Mouse (Mus musculus) heart, embryonic 12.5 days (tissue): ENCODE data around the gene Phactr1. TPM values are rescaled to one million over a fixed set of nuclear protein-coding genes. Genes with fewer than 3 reads are reported as not detected.

Experiments
- ATAC-seq: fragments of 200-750 bp; cut with Nextera tagmentation; 2 replicates; pipeline ENCODE4 v1.8.0; 2017; ENCODE audit warnings: moderate TSS enrichment, moderate library complexity; ENCODE audit not compliant: insufficient number of reproducible peaks, low FRiP score
- H3K27ac ChIP-seq: fragments of 300-500 bp; sonication (generic); 2 replicates; pipeline ENCODE4 v1.5.1; 2016; ENCODE audit warnings: mild to moderate bottlenecking, moderate library complexity; ENCODE audit not compliant: poor library complexity, severe bottlenecking
- H3K27me3 ChIP-seq: fragments of 300-500 bp; sonication (generic); replicated peaks from 2 replicates; pipeline ENCODE4 v1.6.1; 2016; ENCODE audit warnings: mild to moderate bottlenecking, moderate library complexity
- H3K36me3 ChIP-seq: fragments of 300-500 bp; sonication (generic); 2 replicates; pipeline ENCODE4 v1.6.1; 2016; ENCODE audit warnings: mild to moderate bottlenecking, moderate library complexity
- H3K4me1 ChIP-seq: fragments of 300-500 bp; sonication (generic); replicated peaks from 2 replicates; pipeline ENCODE4 v1.6.1; 2016; ENCODE audit warnings: mild to moderate bottlenecking
- H3K4me2 ChIP-seq: fragments of 300-500 bp; sonication (generic); 2 replicates; pipeline ENCODE4 v1.6.1; 2016; ENCODE audit warnings: mild to moderate bottlenecking, moderate library complexity
- H3K4me3 ChIP-seq: fragments of 300-500 bp; sonication (generic); 2 replicates; pipeline ENCODE4 v1.5.1; 2016; ENCODE audit warnings: mild to moderate bottlenecking
- H3K9ac ChIP-seq: fragments of 300-500 bp; sonication (generic); 2 replicates; pipeline ENCODE4 v1.6.1; 2016; ENCODE audit warnings: mild to moderate bottlenecking, moderate library complexity
- H3K9me3 ChIP-seq: fragments of 300-500 bp; sonication (generic); replicated peaks from 2 replicates; pipeline ENCODE4 v1.6.1; 2016; ENCODE audit warnings: mild to moderate bottlenecking, moderate library complexity
- WGBS: fragments of 180-500 bp; shearing (Covaris S2); methylation state at CpG from one replicate; pipeline ENCODE4 v1.1.7; 2016; 5-methylcytosine and 5-hydroxymethylcytosine counted together
- polyA plus RNA-seq: library from polyadenylated mRNA; unstranded; fragments of >200 nt; fragmentation: Nextera tagmentation; extraction: Ambion mirVana; gene quantifications from 2 replicates; pipeline ENCODE4 v1.2.1, GENCODE M21; 2016

The Phactr1 gene
- polyA plus RNA-seq, 1 experiment from 2014 or later = 4.7 TPM

DNA sequence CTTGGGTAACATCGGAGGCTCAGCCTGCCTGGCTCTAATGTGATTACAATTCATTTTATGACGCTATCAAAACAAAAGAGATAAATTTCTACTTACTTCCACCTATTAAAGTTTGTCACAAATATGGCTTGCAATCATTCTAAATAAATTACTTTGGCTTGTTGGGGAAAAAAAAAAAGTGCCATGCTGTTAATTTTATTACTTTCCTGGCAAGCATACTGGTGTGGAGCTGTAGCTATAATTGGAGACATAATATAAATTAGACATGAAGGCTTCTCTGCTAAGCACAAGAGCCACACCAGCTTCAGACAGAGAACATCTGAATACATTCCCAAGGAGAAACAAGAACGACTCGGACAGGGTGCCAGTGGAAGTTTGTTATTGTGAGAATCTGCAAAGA, 315.8 kb downstream of the Phactr1 start:
- WGBS = 77% methylated on average over 4 of the region's 4 CpGs
- no peak overlapping the region for H3K9ac ChIP-seq
- H3K36me3 ChIP-seq = no peaks in the 10 kb centered on the region
- H3K9me3 ChIP-seq = 0 out of 2 replicates have a peak, but pooled peaks cover 4% of the 10 kb centered on the region
- peaks cover 4% of the 10 kb centered on the region; the same call in 1 of the 2 replicates for H3K4me1 ChIP-seq
- no peak overlapping the region for H3K4me2 ChIP-seq
- ATAC-seq = no peak
- no peaks in the 10 kb centered on the region for H3K27me3 ChIP-seq
- no peak overlapping the region for H3K27ac ChIP-seq
- no peak overlapping the region for H3K4me3 ChIP-seq

DNA sequence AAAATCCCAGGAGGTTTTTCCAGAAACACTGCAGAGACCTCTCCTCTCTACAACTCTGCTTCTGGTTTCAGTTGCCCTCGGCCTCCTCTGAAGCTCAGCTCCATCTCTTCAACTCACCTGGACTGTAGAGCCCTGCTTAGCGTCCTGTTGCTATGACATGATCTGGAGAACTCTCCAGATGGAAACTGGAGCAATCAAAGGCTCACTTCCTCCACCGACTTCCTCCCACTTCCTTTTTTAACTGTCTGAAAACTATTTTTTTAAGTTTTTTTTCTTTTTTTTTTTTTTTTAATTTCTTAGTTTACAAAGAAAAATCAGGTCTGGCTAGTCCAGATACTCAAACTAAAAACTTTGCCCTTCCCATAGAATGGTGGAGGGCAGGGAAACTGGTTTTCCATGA, 318.9 kb downstream of the Phactr1 start:
- H3K9me3 ChIP-seq = no peaks in the 10 kb centered on the region
- WGBS = 62% methylated on average over 3 of the region's 3 CpGs
- no peaks in the 10 kb centered on the region for H3K27me3 ChIP-seq
- H3K4me1 ChIP-seq = peaks cover 4% of the 10 kb centered on the region; the same call in 1 of the 2 replicates
- no peak overlapping the region for H3K4me3 ChIP-seq
- ATAC-seq = no peak
- no peak overlapping the region for H3K9ac ChIP-seq
- H3K27ac ChIP-seq = no peak overlapping the region
- H3K36me3 ChIP-seq = no peaks in the 10 kb centered on the region
- no peak overlapping the region for H3K4me2 ChIP-seq

DNA sequence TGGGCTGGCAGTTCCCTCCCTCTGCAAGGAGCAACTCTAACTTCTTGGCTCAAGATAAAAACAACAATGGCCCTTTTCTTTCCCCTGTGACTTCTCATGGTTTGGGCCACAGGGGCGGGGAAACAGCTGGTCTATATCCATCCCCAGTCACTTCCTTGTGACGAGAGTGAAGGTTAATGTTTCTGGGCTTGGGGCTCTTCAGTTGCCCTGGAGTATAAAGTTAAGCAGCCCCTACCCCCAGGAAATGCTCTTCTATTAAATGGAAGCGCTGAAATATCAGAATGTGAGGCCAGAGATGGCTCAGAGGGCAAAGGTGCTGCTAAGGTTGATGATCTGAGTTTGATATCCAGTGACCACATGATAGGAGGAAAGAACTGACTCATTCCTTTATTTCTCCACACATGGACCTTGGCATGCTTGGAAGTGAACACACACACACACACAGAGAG, 324.7 kb downstream of the Phactr1 start:
- Histone ChIP-seq H3K9ac (no peak overlapping the region), H3K4me2 (no peak overlapping the region), H3K9me3 (no peaks in the 10 kb centered on the region), H3K4me1 (peaks cover 7% of the 10 kb centered on the region; the same call in 1 of the 2 replicates), H3K27me3 (no peaks in the 10 kb centered on the region), H3K27ac (peak overlapping the region; percentile 58; the same call in 1 of the 2 replicates), H3K4me3 (no peak overlapping the region), H3K36me3 (no peaks in the 10 kb centered on the region)
- 17% methylated on average over 3 of the region's 3 CpGs for WGBS
- ATAC-seq = peak; percentile 61; the same call in 1 of the 2 replicates

GRCm38 (mm10) chr13:43008466-43008865, 328.0 kb downstream of the Phactr1 start:
- ATAC-seq = no peak
- H3K27ac ChIP-seq = no peak overlapping the region
- WGBS = 79% methylated on average over 5 of the region's 5 CpGs
- H3K27me3 ChIP-seq = no peaks in the 10 kb centered on the region
- no peak overlapping the region for H3K4me3 ChIP-seq
- no peaks in the 10 kb centered on the region for H3K9me3 ChIP-seq
- peaks cover 7% of the 10 kb centered on the region; the same call in 1 of the 2 replicates for H3K4me1 ChIP-seq
- no peak overlapping the region for H3K4me2 ChIP-seq
- no peaks in the 10 kb centered on the region for H3K36me3 ChIP-seq
- no peak overlapping the region for H3K9ac ChIP-seq

DNA sequence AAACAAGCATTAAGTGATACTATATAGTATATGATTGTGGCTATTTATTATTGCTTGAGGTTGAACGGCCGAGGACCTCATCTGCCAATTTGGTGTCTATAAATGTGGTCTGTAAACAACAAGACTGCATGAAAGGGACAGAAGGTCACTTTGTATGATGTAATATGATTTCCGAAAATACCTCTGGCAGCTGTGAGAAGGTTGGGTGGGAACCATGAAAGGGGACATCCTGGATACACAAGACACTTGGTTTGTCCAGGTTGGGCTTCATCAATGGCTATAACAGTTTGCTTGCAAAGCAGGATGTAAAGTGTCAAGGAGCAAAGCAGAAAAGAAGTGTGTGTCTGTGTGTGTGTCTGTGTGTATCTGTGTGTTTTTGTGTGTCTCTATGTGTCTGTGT, 329.2 kb downstream of the Phactr1 start:
- no peaks in the 10 kb centered on the region for H3K9me3 ChIP-seq
- peaks cover 7% of the 10 kb centered on the region; the same call in 1 of the 2 replicates for H3K4me1 ChIP-seq
- H3K4me3 ChIP-seq = no peak overlapping the region
- H3K9ac ChIP-seq = no peak overlapping the region
- H3K27ac ChIP-seq = no peak overlapping the region
- H3K4me2 ChIP-seq = no peak overlapping the region
- no peaks in the 10 kb centered on the region for H3K36me3 ChIP-seq
- no peak for ATAC-seq
- WGBS = 73% methylated on average over 3 of the region's 3 CpGs
- no peaks in the 10 kb centered on the region for H3K27me3 ChIP-seq

DNA sequence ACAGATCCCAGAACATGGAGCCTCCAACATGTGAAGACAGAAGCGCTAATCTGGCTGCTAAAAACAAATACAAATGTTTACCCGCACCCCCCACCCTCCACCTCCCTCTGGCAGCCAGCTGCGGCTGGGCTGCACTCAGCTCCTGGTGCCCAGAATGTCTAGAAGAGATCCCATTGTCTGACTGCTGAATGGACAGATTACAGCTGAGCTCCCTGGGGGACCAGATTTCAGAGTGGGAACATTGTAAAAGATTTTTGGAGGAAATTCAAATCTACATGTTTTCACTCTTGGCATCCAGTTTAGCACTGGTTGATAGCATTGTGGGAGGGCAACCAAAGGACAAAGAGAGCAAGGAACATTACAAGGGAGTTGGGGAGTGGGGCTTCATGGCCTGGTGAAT, 331.1 kb downstream of the Phactr1 start:
- Histone ChIP-seq H3K36me3 (no peaks in the 10 kb centered on the region), H3K27me3 (no peaks in the 10 kb centered on the region), H3K4me3 (no peak overlapping the region), H3K4me1 (no peaks in the 10 kb centered on the region), H3K27ac (no peak overlapping the region), H3K4me2 (no peak overlapping the region), H3K9ac (no peak overlapping the region), H3K9me3 (no peaks in the 10 kb centered on the region)
- 51% methylated on average over 3 of the region's 3 CpGs for WGBS
- ATAC-seq = no peak

DNA sequence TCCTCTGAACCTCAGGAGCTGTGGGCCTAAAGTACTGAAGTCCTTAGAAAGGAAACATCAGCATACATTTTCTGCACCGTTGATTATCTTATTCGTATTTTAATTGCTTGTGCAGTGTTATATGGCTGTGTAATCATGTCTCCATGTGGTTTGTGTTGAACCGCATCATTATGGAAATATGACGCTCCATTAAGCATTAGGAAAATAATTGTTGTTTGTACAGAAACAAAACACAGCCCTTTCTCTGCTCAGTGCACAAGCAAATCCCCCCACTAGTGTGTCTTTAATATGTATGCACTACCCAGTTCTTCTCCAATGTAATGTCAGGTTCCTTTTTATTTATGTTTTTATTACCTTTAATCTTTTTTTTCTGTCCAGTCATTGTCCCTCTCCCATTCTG, 333.6 kb downstream of the Phactr1 start:
- H3K27me3 ChIP-seq = no peaks in the 10 kb centered on the region
- no peaks in the 10 kb centered on the region for H3K36me3 ChIP-seq
- H3K4me1 ChIP-seq = 0 out of 2 replicates have a peak, but pooled peaks cover 3% of the 10 kb centered on the region
- no peak overlapping the region for H3K27ac ChIP-seq
- no peak overlapping the region for H3K4me2 ChIP-seq
- no peaks in the 10 kb centered on the region for H3K9me3 ChIP-seq
- 88% methylated on average over 4 of the region's 4 CpGs for WGBS
- no peak overlapping the region for H3K4me3 ChIP-seq
- H3K9ac ChIP-seq = no peak overlapping the region
- no peak for ATAC-seq

DNA sequence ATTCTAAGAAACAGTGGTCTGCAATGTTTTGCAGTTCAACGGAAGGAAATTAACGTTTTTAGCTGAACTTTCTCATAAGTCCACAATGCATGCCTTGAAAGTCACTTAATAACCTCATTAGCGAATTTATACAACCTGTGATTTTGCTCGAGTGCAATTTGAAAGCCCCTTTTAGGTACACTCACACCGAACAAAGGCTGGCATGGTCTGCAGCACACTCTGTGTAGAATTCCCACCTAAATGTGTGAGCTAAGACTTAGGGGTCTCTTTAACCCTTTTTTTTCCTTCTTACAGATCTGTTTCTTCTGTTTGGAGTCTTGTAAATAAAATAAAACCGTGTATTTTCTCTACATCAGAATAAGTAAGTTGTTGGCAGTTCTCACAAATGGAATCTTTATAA, 335.3 kb downstream of the Phactr1 start:
- 0 out of 2 replicates have a peak, but pooled peaks cover 3% of the 10 kb centered on the region for H3K4me1 ChIP-seq
- no peak overlapping the region for H3K9ac ChIP-seq
- no peak for ATAC-seq
- no peak overlapping the region for H3K4me3 ChIP-seq
- no peaks in the 10 kb centered on the region for H3K9me3 ChIP-seq
- no peak overlapping the region for H3K27ac ChIP-seq
- 75% methylated on average over 6 of the region's 6 CpGs for whole genome bisulfite sequencing
- H3K36me3 ChIP-seq = no peaks in the 10 kb centered on the region
- no peak overlapping the region for H3K4me2 ChIP-seq
- no peaks in the 10 kb centered on the region for H3K27me3 ChIP-seq

DNA sequence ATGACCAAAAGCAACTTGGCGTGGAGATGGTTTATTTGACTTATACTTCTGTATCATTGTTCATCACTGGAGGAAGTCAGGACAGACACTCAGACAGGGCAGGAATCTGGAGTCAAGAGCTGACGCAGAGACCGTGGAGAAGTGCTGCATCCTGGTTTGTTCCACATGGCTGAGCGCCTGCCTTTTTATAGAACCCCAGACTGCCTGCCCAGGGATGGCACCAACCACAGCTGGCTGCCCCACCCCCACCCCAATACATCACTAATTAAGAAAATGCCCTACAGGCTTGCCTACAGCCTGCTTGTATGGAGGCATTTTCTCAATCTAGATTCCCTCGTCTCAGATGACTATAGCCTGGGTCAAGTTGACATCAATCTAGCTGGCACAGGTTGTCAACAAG, 338.4 kb downstream of the Phactr1 start:
- no peaks in the 10 kb centered on the region for H3K27me3 ChIP-seq
- no peak overlapping the region for H3K27ac ChIP-seq
- H3K36me3 ChIP-seq = no peaks in the 10 kb centered on the region
- H3K9me3 ChIP-seq = no peaks in the 10 kb centered on the region
- no peak for ATAC-seq
- H3K4me1 ChIP-seq = 0 out of 2 replicates have a peak, but pooled peaks cover 3% of the 10 kb centered on the region
- H3K9ac ChIP-seq = no peak overlapping the region
- WGBS = 73% methylated on average over 5 of the region's 5 CpGs
- H3K4me2 ChIP-seq = no peak overlapping the region
- H3K4me3 ChIP-seq = no peak overlapping the region

- no peaks in the 10 kb centered on the region for H3K27me3 ChIP-seq
- H3K27ac ChIP-seq = no peak overlapping the region
- 73% methylated on average over 6 of the region's 6 CpGs for WGBS
- no peak for ATAC-seq
- no peak overlapping the region for H3K4me3 ChIP-seq
- H3K9me3 ChIP-seq = no peaks in the 10 kb centered on the region
- H3K4me1 ChIP-seq = 0 out of 2 replicates have a peak, but pooled peaks cover 3% of the 10 kb centered on the region
- no peak overlapping the region for H3K9ac ChIP-seq
- H3K36me3 ChIP-seq = no peaks in the 10 kb centered on the region
- no peak overlapping the region for H3K4me2 ChIP-seq
Measured at GRCm38 (mm10) chr13:43021031-43021430, 340.6 kb downstream of the Phactr1 start.

DNA sequence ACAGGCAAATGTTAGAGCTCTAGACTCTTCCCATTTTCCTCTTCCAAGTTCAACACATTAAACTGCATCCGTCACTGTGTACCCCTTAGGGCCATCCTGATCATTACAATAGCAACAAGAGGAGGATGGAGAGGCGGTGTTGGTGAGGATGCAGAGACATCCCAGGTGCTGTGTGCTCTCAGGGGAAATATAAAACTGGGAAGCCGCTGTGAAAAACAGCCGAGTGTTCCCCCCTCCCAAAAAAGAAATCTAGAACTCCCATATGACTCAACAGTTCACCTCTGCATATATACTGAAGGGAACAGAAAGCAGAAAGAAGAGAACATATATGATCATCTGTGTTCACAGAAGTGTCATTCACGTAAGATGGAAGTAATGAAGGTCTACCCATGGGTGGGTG, 342.6 kb downstream of the Phactr1 start:
- Histone ChIP-seq H3K9me3 (no peaks in the 10 kb centered on the region), H3K9ac (no peak overlapping the region), H3K27ac (no peak overlapping the region), H3K27me3 (no peaks in the 10 kb centered on the region), H3K4me3 (no peak overlapping the region), H3K4me1 (no peaks in the 10 kb centered on the region), H3K4me2 (no peak overlapping the region), H3K36me3 (no peaks in the 10 kb centered on the region)
- 87% methylated on average over 5 of the region's 5 CpGs for WGBS
- ATAC-seq = no peak

DNA sequence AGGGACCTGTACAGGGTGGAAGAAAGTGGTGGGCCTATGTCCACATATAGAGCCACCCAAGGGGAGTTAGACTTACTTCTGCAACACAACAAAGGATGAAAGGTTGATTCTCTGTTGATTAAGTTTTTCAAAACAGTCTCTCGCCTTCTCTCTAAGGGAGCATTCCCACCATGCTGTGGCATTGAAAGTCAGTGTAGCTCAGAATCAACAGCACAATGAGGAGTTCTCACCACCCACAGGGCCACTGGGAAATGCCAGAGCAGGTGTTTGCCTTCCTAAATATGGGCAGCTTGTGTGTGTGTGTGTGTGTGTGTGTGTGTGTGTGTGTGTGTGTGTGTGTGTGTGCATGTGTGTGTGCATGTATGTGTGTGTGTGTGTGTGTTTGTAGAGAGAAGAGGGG, 347.1 kb downstream of the Phactr1 start:
- no peak overlapping the region for H3K9ac ChIP-seq

More for the DNA sequence above, 347.1 kb downstream of the Phactr1 start:
- 75% methylated on average over 1 of the region's 1 CpGs for WGBS
- no peaks in the 10 kb centered on the region for H3K27me3 ChIP-seq
- no peak overlapping the region for H3K4me3 ChIP-seq
- no peaks in the 10 kb centered on the region for H3K4me1 ChIP-seq
- no peaks in the 10 kb centered on the region for H3K36me3 ChIP-seq
- H3K4me2 ChIP-seq = no peak overlapping the region
- no peak for ATAC-seq
- no peak overlapping the region for H3K27ac ChIP-seq
- H3K9me3 ChIP-seq = peaks cover under 1% of the 10 kb centered on the region; the same call in 1 of the 2 replicates
